Mouse (Mus musculus) lung, embryonic 16.5 days (tissue): Measurements from ENCODE around the gene Bmp6. TPM values are rescaled to one million over a fixed set of nuclear protein-coding genes. Genes with fewer than 3 reads are reported as not detected.
A peak's percentile ranks its signal among the peaks of the same experiment; 100 is the strongest.

Experiments used
- ATAC-seq: fragments of 200-750 bp; cut with Nextera tagmentation; 2 replicates; pipeline ENCODE4 v1.8.0; 2017; ENCODE audit warnings: low read depth, mild to moderate bottlenecking, moderate library complexity
- H3K27ac ChIP-seq: fragments of 300-500 bp; sonication (generic); 2 replicates; pipeline ENCODE4 v1.5.1; 2014; ENCODE audit warnings: mild to moderate bottlenecking, control low read depth, low read length
- H3K27me3 ChIP-seq: fragments of 300-500 bp; sonication (generic); 2 replicates; pipeline ENCODE4 v1.6.1; 2014; ENCODE audit warnings: low read depth, low read length, mixed read lengths; ENCODE audit not compliant: control insufficient read depth, insufficient read depth
- H3K36me3 ChIP-seq: fragments of 300-500 bp; sonication (generic); 2 replicates; pipeline ENCODE4 v1.6.1; 2014; ENCODE audit warnings: low read length; ENCODE audit not compliant: control insufficient read depth, insufficient read depth
- H3K4me1 ChIP-seq: fragments of 300-500 bp; sonication (generic); replicated peaks from 2 replicates; pipeline ENCODE4 v1.6.1; 2014; ENCODE audit warnings: low read length, mixed read lengths; ENCODE audit not compliant: control insufficient read depth, insufficient read depth
- H3K4me2 ChIP-seq: fragments of 300-500 bp; sonication (generic); 2 replicates; pipeline ENCODE4 v1.6.1; 2014; ENCODE audit warnings: low read depth, low read length, control low read depth
- H3K4me3 ChIP-seq: fragments of 300-500 bp; sonication (generic); 2 replicates; pipeline ENCODE4 v1.5.1; 2014; ENCODE audit warnings: mild to moderate bottlenecking, low read length, control low read depth
- H3K9ac ChIP-seq: fragments of 300-500 bp; sonication (generic); 2 replicates; pipeline ENCODE4 v1.6.1; 2014; ENCODE audit warnings: low read length, control low read depth
- H3K9me3 ChIP-seq: fragments of 300-500 bp; sonication (generic); 2 replicates; pipeline ENCODE4 v1.6.1; 2016; ENCODE audit warnings: low read length; ENCODE audit not compliant: control insufficient read depth
- WGBS: fragments of 180-500 bp; shearing (Covaris S2); extraction: QIAGEN DNeasy Blood & Tissue Kit; methylation state at CpG from one replicate; pipeline ENCODE4 v1.1.7; 2014; 5-methylcytosine and 5-hydroxymethylcytosine counted together
- polyA plus RNA-seq: library from polyadenylated mRNA; unstranded; fragments of >200 nt; fragmentation: Nextera tagmentation; extraction: Ambion mirVana; gene quantifications from 2 replicates; pipeline ENCODE4 v1.2.1, GENCODE M21; 2015

Bmp6 gene
- polyA plus RNA-seq: 1.3 and 1.6 TPM in 2 replicates

- H3K27ac ChIP-seq: no peak within 1 kb of the TSS
- peak within 1 kb of the TSS; percentile 54 for H3K4me3 ChIP-seq
- peak within 1 kb of the TSS; percentile 53 for H3K9ac ChIP-seq
- H3K9me3 ChIP-seq: no peaks in the 10 kb centered on the region
- 2% methylated on average over 54 of the region's 54 CpGs for WGBS
- H3K27me3 ChIP-seq: peaks cover 50% of the 10 kb centered on the region
- H3K4me2 ChIP-seq: peak within 1 kb of the TSS; percentile 77
- ATAC-seq: peak; percentile 94
- peaks cover 22% of the 10 kb centered on the region for H3K4me1 ChIP-seq
- H3K36me3 ChIP-seq: no peaks in the 10 kb centered on the region
Observed at GRCm38 (mm10) chr13:38344713-38345430, at the start of gene Bmp6. TSS of gene Bmp6 (plus strand) at chr13:38345107.

DNA sequence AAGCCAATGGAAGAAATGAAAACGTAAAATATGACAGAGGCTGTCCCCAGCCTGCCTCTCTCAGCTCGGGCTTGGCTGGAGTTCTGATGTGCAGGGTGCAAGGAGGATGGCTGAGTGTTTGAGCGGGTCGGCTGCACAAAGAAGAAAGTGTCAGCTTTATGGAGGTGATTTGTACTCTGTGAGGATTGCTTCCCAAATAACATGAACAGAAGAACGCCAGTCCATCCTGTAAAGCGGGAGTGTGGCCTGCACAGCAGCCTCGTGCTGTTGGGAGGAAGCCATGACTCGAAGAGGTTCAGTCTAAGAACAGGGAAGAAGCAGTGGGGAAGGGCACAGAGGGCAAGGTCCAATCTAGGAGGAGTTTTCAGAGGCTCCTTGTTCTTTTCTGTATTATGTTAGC lies 48.7 kb upstream of the Bmp6 start:
- no peak overlapping the region for H3K4me3 ChIP-seq
- H3K9me3 ChIP-seq: no peaks in the 10 kb centered on the region
- H3K4me2 ChIP-seq: no peak overlapping the region
- no peaks in the 10 kb centered on the region; the same call in 1 of the 2 replicates for H3K4me1 ChIP-seq
- H3K9ac ChIP-seq: no peak overlapping the region
- H3K36me3 ChIP-seq: no peaks in the 10 kb centered on the region
- no peaks in the 10 kb centered on the region for H3K27me3 ChIP-seq
- no peak overlapping the region for H3K27ac ChIP-seq
- no peak for ATAC-seq
- 43% methylated on average over 8 of the region's 8 CpGs for WGBS

DNA sequence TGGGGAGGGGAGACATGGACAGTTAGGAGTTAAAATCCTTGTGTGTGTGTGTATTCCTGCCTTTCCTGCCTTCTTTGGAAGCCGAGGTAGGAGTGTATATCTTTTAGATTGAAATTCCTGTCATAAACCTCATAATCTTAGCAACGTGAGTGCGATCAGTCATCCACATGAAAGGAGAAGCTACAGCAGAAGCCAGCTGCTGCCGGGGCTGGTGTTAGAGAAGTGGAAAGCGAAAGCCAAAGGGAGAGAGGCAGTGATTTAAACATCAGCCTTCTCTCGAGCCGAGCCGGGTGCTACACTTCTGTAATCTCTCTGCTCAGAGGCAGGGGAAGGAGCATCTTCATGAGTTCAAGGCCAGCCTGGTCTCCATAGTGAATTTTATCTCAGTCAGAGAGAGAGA lies 48.3 kb upstream of the Bmp6 start:
- Histone ChIP-seq H3K27me3 (no peaks in the 10 kb centered on the region), H3K4me1 (no peaks in the 10 kb centered on the region; the same call in 1 of the 2 replicates), H3K9ac (no peak overlapping the region), H3K36me3 (no peaks in the 10 kb centered on the region), H3K27ac (no peak overlapping the region), H3K9me3 (no peaks in the 10 kb centered on the region), H3K4me3 (no peak overlapping the region), H3K4me2 (no peak overlapping the region)
- WGBS: 26% methylated on average over 8 of the region's 8 CpGs
- no peak for ATAC-seq

- no peaks in the 10 kb centered on the region for H3K9me3 ChIP-seq
- no peak overlapping the region for H3K9ac ChIP-seq
- WGBS: 47% methylated on average over 3 of the region's 3 CpGs
- H3K4me3 ChIP-seq: no peak overlapping the region
- H3K36me3 ChIP-seq: no peaks in the 10 kb centered on the region
- ATAC-seq: no peak
- H3K4me2 ChIP-seq: no peak overlapping the region
- H3K4me1 ChIP-seq: peaks cover 8% of the 10 kb centered on the region; the same call in 1 of the 2 replicates
- H3K27ac ChIP-seq: no peak overlapping the region
- no peaks in the 10 kb centered on the region for H3K27me3 ChIP-seq
Observed at GRCm38 (mm10) chr13:38311125-38311524, 33.8 kb upstream of the Bmp6 start.

DNA sequence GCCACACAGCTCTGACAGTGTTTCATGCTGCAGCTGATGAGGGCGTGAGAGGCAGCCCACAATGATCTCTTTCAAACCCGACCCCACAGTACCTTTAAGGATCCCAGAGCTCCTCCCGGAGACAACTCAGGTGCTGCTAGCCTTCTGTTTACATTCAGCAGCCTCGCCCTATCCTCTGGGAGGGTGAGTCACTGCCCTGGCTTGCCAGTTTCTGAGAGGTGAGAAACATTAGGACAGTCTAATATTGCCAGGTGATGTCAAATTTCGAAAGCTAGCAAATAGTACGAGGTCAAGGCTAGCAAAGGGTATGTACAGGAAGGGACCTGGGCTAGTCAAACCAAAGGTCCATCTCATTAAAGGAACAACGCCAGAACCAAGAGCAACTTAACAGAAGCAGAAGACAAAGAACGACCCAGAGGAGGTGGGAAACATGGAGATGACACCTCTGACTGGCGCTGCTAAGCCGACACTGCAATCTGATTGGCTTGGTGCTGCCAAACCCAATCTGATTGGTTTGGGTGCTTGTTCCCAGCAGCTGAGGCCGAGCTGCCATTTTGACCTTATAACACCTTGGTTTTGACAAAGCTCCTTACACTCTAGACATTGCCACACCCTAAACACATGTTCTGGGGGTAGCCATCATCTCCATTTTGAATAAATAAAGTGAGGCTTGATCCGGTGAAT lies 32.4 kb upstream of the Bmp6 start:
- no peaks in the 10 kb centered on the region for H3K9me3 ChIP-seq
- peaks cover 8% of the 10 kb centered on the region; the same call in 1 of the 2 replicates for H3K4me1 ChIP-seq
- 57% methylated on average over 12 of the region's 12 CpGs for WGBS
- no peaks in the 10 kb centered on the region for H3K27me3 ChIP-seq
- peak overlapping the region; percentile 15 for H3K4me2 ChIP-seq
- no peak overlapping the region for H3K27ac ChIP-seq
- no peak overlapping the region for H3K4me3 ChIP-seq
- no peak overlapping the region for H3K9ac ChIP-seq
- H3K36me3 ChIP-seq: no peaks in the 10 kb centered on the region
- ATAC-seq: peak; percentile 52; the same call in 1 of the 2 replicates

- peaks cover 8% of the 10 kb centered on the region; the same call in 1 of the 2 replicates for H3K4me1 ChIP-seq
- 53% methylated on average over 7 of the region's 7 CpGs for whole genome bisulfite sequencing
- no peaks in the 10 kb centered on the region for H3K9me3 ChIP-seq
- H3K36me3 ChIP-seq: no peaks in the 10 kb centered on the region
- no peak overlapping the region for H3K4me3 ChIP-seq
- H3K4me2 ChIP-seq: no peak overlapping the region
- no peaks in the 10 kb centered on the region for H3K27me3 ChIP-seq
- H3K9ac ChIP-seq: no peak overlapping the region
- peak; percentile 72 for ATAC-seq
- no peak overlapping the region for H3K27ac ChIP-seq
Observed at GRCm38 (mm10) chr13:38314590-38314989, 30.3 kb upstream of the Bmp6 start.

GRCm38 (mm10) chr13:38318418-38318817 lies 26.5 kb upstream of the Bmp6 start:
- H3K4me2 ChIP-seq: no peak overlapping the region
- 0 out of 2 replicates have a peak, but pooled peaks cover 2% of the 10 kb centered on the region for H3K4me1 ChIP-seq
- no peaks in the 10 kb centered on the region for H3K27me3 ChIP-seq
- H3K36me3 ChIP-seq: no peaks in the 10 kb centered on the region
- no peak overlapping the region for H3K27ac ChIP-seq
- no peak overlapping the region for H3K4me3 ChIP-seq
- H3K9me3 ChIP-seq: no peaks in the 10 kb centered on the region
- no peak for ATAC-seq
- WGBS: 55% methylated on average over 1 of the region's 1 CpGs
- H3K9ac ChIP-seq: no peak overlapping the region

GRCm38 (mm10) chr13:38320354-38320753 lies 24.6 kb upstream of the Bmp6 start:
- Histone ChIP-seq H3K36me3 (no peaks in the 10 kb centered on the region), H3K4me3 (no peak overlapping the region), H3K9ac (no peak overlapping the region), H3K4me2 (no peak overlapping the region), H3K4me1 (no peaks in the 10 kb centered on the region), H3K9me3 (no peaks in the 10 kb centered on the region), H3K27me3 (no peaks in the 10 kb centered on the region), H3K27ac (no peak overlapping the region)
- ATAC-seq: no peak
- WGBS: 24% methylated on average over 10 of the region's 10 CpGs

- peak overlapping the region; percentile 36; the same call in 1 of the 2 replicates for H3K4me2 ChIP-seq
- no peaks in the 10 kb centered on the region for H3K27me3 ChIP-seq
- H3K36me3 ChIP-seq: no peaks in the 10 kb centered on the region
- H3K9ac ChIP-seq: no peak overlapping the region
- peak; percentile 82 for ATAC-seq
- peaks cover 5% of the 10 kb centered on the region; the same call in 1 of the 2 replicates for H3K4me1 ChIP-seq
- no peak overlapping the region for H3K27ac ChIP-seq
- WGBS: 25% methylated on average over 10 of the region's 10 CpGs
- 0 out of 2 replicates have a peak overlapping the region, but pooled peaks have one; percentile 13 for H3K4me3 ChIP-seq
- no peaks in the 10 kb centered on the region for H3K9me3 ChIP-seq
Observed at GRCm38 (mm10) chr13:38324452-38324851, 20.5 kb upstream of the Bmp6 start.
